Mouse (Mus musculus) brain, adult 2 months (tissue): Measurements from ENCODE around the gene Nat8f2.
A peak's percentile ranks its signal among the peaks of the same experiment; 100 is the strongest.
"Not testable (repeated sequence)": the region's sequence is repeated elsewhere in the genome, so short reads cannot be mapped to it uniquely, and the experiment has no call there.

Source experiments
- DNase-seq: peaks from one replicate; pipeline ENCODE4 v3.0.0; 2011; ENCODE audit warnings: low read depth, low spot score

Gene Nat8f2

GRCm38 (mm10) chr6:85864900-85865639, 3.9 kb downstream of the Nat8f2 start:
- not testable (repeated sequence) for DNase-seq

- DNase-seq = no peak
Measured at GRCm38 (mm10) chr6:85863840-85864239, 5.1 kb downstream of the Nat8f2 start.

- no peak for DNase-seq
Measured at GRCm38 (mm10) chr6:85863136-85863535, 5.8 kb downstream of the Nat8f2 start.

GRCm38 (mm10) chr6:85862565-85862964, 6.4 kb downstream of the Nat8f2 start:
- no peak for DNase-seq

- DNase-seq = peak; percentile 69
Measured at GRCm38 (mm10) chr6:85861247-85861646, 7.7 kb downstream of the Nat8f2 start.

GRCm38 (mm10) chr6:85856194-85856678, 12.7 kb downstream of the Nat8f2 start:
- peak; percentile 94 for DNase-seq

- no peak for DNase-seq
Measured at GRCm38 (mm10) chr6:85853481-85853880, 15.5 kb downstream of the Nat8f2 start.

- no peak for DNase-seq
Measured at GRCm38 (mm10) chr6:85851062-85851773, 17.7 kb downstream of the Nat8f2 start.

GRCm38 (mm10) chr6:85849240-85849639, 19.7 kb downstream of the Nat8f2 start:
- peak; percentile 17 for DNase-seq

- no peak for DNase-seq
Measured at GRCm38 (mm10) chr6:85848140-85848539, 20.8 kb downstream of the Nat8f2 start.

GRCm38 (mm10) chr6:85846921-85847320, 22.0 kb downstream of the Nat8f2 start:
- peak; percentile 66 for DNase-seq

- DNase-seq = not testable (repeated sequence)
Measured at GRCm38 (mm10) chr6:85843677-85844458, 25.1 kb downstream of the Nat8f2 start.

GRCm38 (mm10) chr6:85839982-85840381, 29.0 kb downstream of the Nat8f2 start:
- peak; percentile 83 for DNase-seq

GRCm38 (mm10) chr6:85838674-85839073, 30.3 kb downstream of the Nat8f2 start:
- no peak for DNase-seq

- peak; percentile 41 for DNase-seq
Measured at GRCm38 (mm10) chr6:85837307-85837706, 31.7 kb downstream of the Nat8f2 start.

GRCm38 (mm10) chr6:85836827-85837226, 32.1 kb downstream of the Nat8f2 start:
- DNase-seq = peak; percentile 31

GRCm38 (mm10) chr6:85836098-85836497, 32.9 kb downstream of the Nat8f2 start:
- not testable (repeated sequence) for DNase-seq

GRCm38 (mm10) chr6:85835104-85835503, 33.9 kb downstream of the Nat8f2 start:
- DNase-seq = not testable (repeated sequence)

GRCm38 (mm10) chr6:85834504-85835100, 34.4 kb downstream of the Nat8f2 start:
- peak; percentile 46 for DNase-seq

GRCm38 (mm10) chr6:85831796-85832321, 37.1 kb downstream of the Nat8f2 start, which contains the start of gene Nat8:
Nat8 (minus strand) TSS chr6:85832082.
- no peak for DNase-seq

- DNase-seq = no peak
Measured at GRCm38 (mm10) chr6:85829462-85829861, 39.5 kb downstream of the Nat8f2 start.
